Mouse (Mus musculus): ENCODE results near the gene Cyp1b1.

The Cyp1b1 gene

GRCm38 (mm10) chr17:79714931-79715637 is at the start of gene Cyp1b1:
Cyp1b1 (minus strand) TSS chr17:79715061.
- ChIA-PET CTCF (interaction anchor here (0.5 to 2.8 kb wide), 25 partner anchors 13 to 333 kb away, joined by 3 to 13 read pairs (median 5); no protein-coding TSS in a partner anchor), POLR2A (interaction anchor here in 3 of 4 experiments (0.6 to 1.9 kb wide), 11 partner anchors 10 to 539 kb away, joined by 3 to 8 read pairs (median 4); partner anchors contain the start of gene Atl2 (in 1 of the 3))

GRCm38 (mm10) chr17:79761841-79762240 is 47.0 kb upstream of the Cyp1b1 start:
- POLR2A ChIA-PET, result no interaction called here
- CTCF ChIA-PET, result no interaction called here

- POLR2A ChIA-PET, result no interaction called here
- CTCF ChIA-PET, result no interaction called here
These were observed 39.0 kb upstream of the Cyp1b1 start for GRCm38 (mm10) chr17:79753831-79754230.

- ChIA-PET CTCF (interaction anchor here in 1 of 4 experiments (1.0 kb wide), 1 partner anchor 47 kb away, joined by 3 read pairs; no protein-coding TSS in a partner anchor), POLR2A (no interaction called here)
These were observed 38.0 kb upstream of the Cyp1b1 start for GRCm38 (mm10) chr17:79752836-79753235.

- POLR2A ChIA-PET, result no interaction called here
- CTCF ChIA-PET, result interaction anchor here in 1 of 4 experiments (0.6 to 1.0 kb wide), 2 partner anchors 36 to 48 kb away, joined by 3 read pairs; no protein-coding TSS in a partner anchor
These were observed 36.9 kb upstream of the Cyp1b1 start for GRCm38 (mm10) chr17:79751661-79752191.

GRCm38 (mm10) chr17:79749647-79750046 is 34.8 kb upstream of the Cyp1b1 start:
- CTCF ChIA-PET, result no interaction called here
- POLR2A ChIA-PET, result no interaction called here

GRCm38 (mm10) chr17:79746954-79747353 is 32.1 kb upstream of the Cyp1b1 start:
- ChIA-PET POLR2A (interaction anchor here in 2 of 4 experiments (0.6 to 1.8 kb wide), 6 partner anchors 26 to 912 kb away, joined by 3 to 5 read pairs (median 4); partner anchors contain the start of genes Atl2 (in 1 of the 2), Gpatch11 (in 1 of the 2) and Heatr5b (in 1 of the 2)), CTCF (no interaction called here)

GRCm38 (mm10) chr17:79746146-79746591 is 31.3 kb upstream of the Cyp1b1 start:
- POLR2A ChIA-PET, result interaction anchor here in 3 of 4 experiments (0.6 to 1.8 kb wide), 9 partner anchors 22 to 911 kb away, joined by 3 to 5 read pairs (median 3); partner anchors contain the start of genes Atl2 (in 1 of the 3), Gpatch11 (in 1 of the 3) and Heatr5b (in 1 of the 3)
- CTCF ChIA-PET, result interaction anchor here in 1 of 4 experiments (1.0 kb wide), 1 partner anchor 52 kb away, joined by 3 read pairs; no protein-coding TSS in a partner anchor

GRCm38 (mm10) chr17:79745051-79745731 is 30.3 kb upstream of the Cyp1b1 start:
- CTCF ChIA-PET, result interaction anchor here in 1 of 4 experiments (1.0 kb wide), 1 partner anchor 53 kb away, joined by 3 read pairs; no protein-coding TSS in a partner anchor
- POLR2A ChIA-PET, result interaction anchor here in 2 of 4 experiments (0.6 to 1.8 kb wide), 4 partner anchors 23 to 419 kb away, joined by 3 to 4 read pairs (median 4); partner anchors contain the start of gene Atl2 (in 1 of the 2)

- ChIA-PET POLR2A (no interaction called here), CTCF (interaction anchor here in 1 of 4 experiments (0.7 kb wide), 1 partner anchor 280 kb away, joined by 5 read pairs; no protein-coding TSS in a partner anchor)
These were observed 28.6 kb upstream of the Cyp1b1 start for GRCm38 (mm10) chr17:79743507-79743906.

- ChIA-PET POLR2A (interaction anchor here in 1 of 4 experiments (0.5 kb wide), 1 partner anchor 64 kb away, joined by 3 read pairs; no protein-coding TSS in a partner anchor), CTCF (no interaction called here)
These were observed 27.8 kb upstream of the Cyp1b1 start for GRCm38 (mm10) chr17:79742635-79743034.

GRCm38 (mm10) chr17:79738847-79739498 is 24.1 kb upstream of the Cyp1b1 start:
- POLR2A ChIA-PET, result no interaction called here
- CTCF ChIA-PET, result no interaction called here

GRCm38 (mm10) chr17:79737598-79737997 is 22.7 kb upstream of the Cyp1b1 start:
- CTCF ChIA-PET, result interaction anchor here in 1 of 4 experiments (1.7 kb wide), 1 partner anchor 22 kb away, joined by 5 read pairs; no protein-coding TSS in a partner anchor
- POLR2A ChIA-PET, result no interaction called here

- CTCF ChIA-PET, result no interaction called here
- POLR2A ChIA-PET, result no interaction called here
These were observed 18.2 kb upstream of the Cyp1b1 start for GRCm38 (mm10) chr17:79733039-79733438.

GRCm38 (mm10) chr17:79730988-79731387 is 16.1 kb upstream of the Cyp1b1 start:
- POLR2A ChIA-PET, result no interaction called here
- CTCF ChIA-PET, result no interaction called here

GRCm38 (mm10) chr17:79728585-79729503 is 14.0 kb upstream of the Cyp1b1 start:
- POLR2A ChIA-PET, result interaction anchor here in 3 of 4 experiments (1.0 to 1.7 kb wide), 3 partner anchors 11 to 525 kb away, joined by 3 to 7 read pairs (median 3); partner anchors contain the start of genes Srsf7 (in 1 of the 3) and Ttc39d (in 1 of the 3)

GRCm38 (mm10) chr17:79728053-79728584 is 13.3 kb upstream of the Cyp1b1 start:
- ChIA-PET POLR2A (interaction anchor here in 3 of 4 experiments (1.0 to 1.7 kb wide), 3 partner anchors 10 to 526 kb away, joined by 3 to 7 read pairs (median 3); partner anchors contain the start of genes Srsf7 (in 1 of the 3) and Ttc39d (in 1 of the 3)), CTCF (interaction anchor here in 3 of 4 experiments (1.1 to 2.8 kb wide), 4 partner anchors 12 to 72 kb away, joined by 3 to 12 read pairs (median 4); partner anchors contain the start of gene Cyp1b1 (in 1 of the 3))

More at GRCm38 (mm10) chr17:79728585-79729503, 14.0 kb upstream of the Cyp1b1 start:
- CTCF ChIA-PET, result interaction anchor here in 3 of 4 experiments (0.6 to 2.8 kb wide), 5 partner anchors 13 to 71 kb away, joined by 3 to 12 read pairs (median 4); partner anchors contain the start of gene Cyp1b1 (in 1 of the 3)
